Mouse (Mus musculus): ENCODE results near the gene Mgam.
"Not testable (repeated sequence)": the region's sequence is repeated elsewhere in the genome, so short reads cannot be mapped to it uniquely, and the experiment has no call there.

Gene Mgam

DNA sequence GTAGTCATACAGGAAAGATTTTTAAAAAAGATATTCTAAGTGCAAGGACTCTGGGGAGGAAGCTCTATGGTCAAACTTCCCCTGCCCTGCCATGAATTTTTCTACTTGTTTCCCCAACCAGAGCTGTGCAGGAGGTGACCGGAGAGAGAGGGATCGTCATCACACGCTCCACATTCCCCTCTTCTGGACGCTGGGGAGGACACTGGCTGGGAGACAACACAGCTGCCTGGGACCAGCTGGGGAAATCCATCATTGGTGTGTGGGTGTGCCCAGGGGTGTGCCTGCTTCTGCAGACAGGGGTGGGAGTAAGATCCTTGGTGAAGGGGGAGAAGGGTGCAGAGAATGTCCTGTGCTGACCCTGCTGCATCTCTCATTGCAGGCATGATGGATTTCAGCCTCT lies 99.9 kb downstream of the Mgam start:
- not testable (repeated sequence) for DNase-seq (ENCODE audit: low spot score in 2 of 2)

DNA sequence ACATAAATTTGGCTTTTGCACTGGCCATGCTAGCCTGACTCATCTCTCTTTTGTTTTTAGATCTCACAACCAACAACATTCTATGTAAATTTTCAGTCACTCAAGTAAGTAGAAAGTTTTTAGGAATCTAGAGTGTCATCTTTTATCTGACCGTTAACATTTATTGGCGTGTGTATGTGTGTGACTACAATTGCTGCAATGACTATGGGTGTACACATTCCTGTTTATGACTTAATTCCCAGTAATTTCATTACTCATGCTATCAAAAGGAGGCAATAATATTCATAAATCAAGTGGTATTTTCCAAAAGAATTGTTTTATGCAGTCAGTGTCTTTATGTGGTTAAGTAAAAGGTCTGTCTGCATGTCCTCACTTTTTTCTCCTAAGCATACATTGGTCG lies 110.9 kb downstream of the Mgam start:
- no peak for DNase-seq (ENCODE audit: low spot score in 2 of 2)

DNA sequence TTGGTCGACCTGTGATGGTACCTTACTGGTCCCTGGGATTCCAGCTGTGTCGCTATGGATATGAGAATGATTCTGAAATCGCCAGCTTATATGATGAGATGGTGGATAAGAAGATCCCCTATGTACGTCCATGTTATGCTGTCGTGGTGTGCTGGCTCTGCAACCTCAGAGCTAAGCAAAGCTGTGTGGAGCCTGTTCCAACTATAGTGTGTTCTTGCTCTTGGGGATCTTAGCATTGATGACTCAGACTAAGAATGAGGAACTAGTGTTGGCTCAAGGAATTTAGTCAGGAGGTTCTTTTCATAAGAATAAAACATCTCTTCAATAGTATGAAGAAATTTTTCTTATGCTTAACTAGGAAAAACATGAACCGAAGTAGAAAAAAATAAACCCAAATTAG lies 120.4 kb downstream of the Mgam start:
- DNase-seq (ENCODE audit: low spot score in 2 of 2), result not testable (repeated sequence)

DNA sequence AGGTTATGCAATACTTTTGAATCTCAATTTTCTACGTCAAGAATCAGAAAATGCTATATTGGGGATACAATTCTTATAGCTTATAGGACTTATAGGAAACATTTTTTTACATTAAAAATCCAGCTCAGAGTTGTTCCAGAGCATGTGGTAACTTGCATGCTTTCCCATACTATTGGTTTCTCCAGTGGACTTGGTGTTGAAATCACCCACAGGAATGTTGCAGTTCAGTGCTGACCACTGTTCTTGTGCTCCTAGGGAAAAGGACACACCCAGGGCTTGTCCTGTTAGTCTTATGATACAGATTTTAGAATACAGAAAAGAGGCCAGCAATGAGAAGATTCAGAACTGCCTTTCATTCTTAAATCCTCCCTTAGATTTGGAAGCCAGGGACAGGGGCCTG lies 127.3 kb downstream of the Mgam start:
- no peak for DNase-seq (ENCODE audit: low spot score in 2 of 2)

DNA sequence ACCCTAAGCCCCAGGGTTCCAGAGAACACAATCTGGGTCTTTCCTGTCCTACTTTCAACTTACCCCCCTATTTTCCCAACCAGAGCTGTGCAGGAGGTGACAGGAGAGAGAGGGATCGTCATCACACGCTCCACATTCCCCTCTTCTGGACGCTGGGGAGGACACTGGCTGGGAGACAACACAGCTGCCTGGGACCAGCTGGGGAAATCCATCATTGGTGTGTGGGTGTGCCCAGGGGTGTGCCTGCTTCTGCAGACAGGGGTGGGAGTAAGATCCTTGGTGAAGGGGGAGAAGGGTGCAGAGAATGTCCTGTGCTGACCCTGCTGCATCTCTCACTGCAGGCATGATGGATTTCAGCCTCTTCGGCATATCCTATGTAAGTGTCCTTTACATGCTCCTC lies 128.7 kb downstream of the Mgam start:
- DNase-seq (ENCODE audit: low spot score in 2 of 2), result not testable (repeated sequence)

DNA sequence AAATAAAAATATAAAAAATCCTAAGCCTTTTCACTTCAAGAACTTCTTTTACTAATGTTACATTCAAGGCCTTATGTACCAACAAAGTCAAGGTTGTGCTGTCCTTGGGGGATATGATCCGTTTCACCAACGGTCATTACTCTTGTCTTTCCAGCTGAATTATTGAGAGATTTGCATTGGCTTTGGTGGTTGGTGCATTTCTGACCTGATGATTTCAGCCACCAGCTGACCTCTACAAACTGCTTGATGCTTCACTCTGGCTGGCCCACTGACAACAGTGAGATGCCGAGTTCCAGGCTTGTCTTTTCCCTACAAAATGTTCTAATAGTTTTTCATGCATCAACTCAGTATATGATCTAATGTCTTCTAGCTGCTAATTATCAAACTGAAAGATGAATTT lies 146.0 kb downstream of the Mgam start:
- no peak for DNase-seq (ENCODE audit: low spot score in 2 of 2)

DNA sequence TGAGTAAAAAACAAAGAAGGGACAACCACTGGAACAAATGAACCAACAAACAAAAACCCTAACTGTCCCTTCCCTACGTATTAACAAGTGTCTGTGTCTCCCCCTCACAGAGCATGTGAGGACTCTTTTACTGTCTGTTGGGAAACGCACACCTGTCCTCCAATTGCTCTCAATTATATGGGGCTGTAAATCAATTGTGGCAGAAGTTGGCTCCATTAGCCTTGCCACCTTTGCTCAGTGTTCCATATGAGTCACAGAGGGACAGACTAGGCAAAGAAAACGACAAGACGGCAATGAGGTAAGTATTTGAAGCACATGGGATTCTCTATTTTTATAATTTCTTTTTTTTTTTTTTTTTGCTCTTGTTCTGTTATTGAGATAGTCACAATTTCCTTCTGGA lies 149.8 kb downstream of the Mgam start:
- no peak for DNase-seq (ENCODE audit: low spot score in 2 of 2)

DNA sequence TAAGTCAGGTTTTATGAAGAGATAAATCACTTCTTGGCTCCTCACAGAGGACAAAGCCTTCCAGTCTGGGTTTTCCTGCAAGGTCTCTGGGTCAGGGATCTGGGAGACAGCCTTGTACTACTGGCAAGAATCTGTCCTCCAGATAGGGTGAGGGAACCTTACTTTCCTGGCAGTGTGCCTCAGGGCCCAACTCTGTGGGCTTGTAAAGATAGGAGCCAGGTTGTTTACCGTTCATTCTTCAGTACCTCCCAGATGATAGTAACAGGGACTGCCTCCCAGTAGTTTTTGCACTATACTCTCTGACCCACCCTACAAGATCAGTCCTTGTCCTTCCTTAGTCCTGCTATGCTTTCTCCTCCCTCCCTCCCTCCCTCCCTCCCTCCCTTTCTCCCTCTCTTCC lies 155.0 kb downstream of the Mgam start:
- DNase-seq (ENCODE audit: low spot score in 2 of 2), result no peak

DNA sequence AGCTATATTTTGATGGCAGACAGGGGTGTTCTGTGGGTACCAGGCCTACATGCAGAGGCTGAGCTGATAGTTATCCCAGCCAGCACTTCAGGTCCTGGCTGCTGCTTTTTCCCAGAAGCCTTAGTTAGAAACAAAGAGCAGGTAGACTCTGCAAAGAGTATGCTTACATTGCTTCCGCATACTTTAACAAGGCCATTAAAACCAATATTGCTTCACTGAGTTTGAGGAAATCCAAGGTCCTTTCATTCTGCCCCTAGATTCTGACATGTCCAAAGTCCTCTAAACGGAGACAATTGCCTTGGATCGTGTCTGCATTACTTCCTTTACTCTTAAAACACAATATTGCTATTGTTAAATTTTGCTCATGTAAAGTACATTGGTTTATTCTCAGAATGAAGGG lies 155.7 kb downstream of the Mgam start:
- DNase-seq (ENCODE audit: low spot score in 2 of 2), result no peak

DNA sequence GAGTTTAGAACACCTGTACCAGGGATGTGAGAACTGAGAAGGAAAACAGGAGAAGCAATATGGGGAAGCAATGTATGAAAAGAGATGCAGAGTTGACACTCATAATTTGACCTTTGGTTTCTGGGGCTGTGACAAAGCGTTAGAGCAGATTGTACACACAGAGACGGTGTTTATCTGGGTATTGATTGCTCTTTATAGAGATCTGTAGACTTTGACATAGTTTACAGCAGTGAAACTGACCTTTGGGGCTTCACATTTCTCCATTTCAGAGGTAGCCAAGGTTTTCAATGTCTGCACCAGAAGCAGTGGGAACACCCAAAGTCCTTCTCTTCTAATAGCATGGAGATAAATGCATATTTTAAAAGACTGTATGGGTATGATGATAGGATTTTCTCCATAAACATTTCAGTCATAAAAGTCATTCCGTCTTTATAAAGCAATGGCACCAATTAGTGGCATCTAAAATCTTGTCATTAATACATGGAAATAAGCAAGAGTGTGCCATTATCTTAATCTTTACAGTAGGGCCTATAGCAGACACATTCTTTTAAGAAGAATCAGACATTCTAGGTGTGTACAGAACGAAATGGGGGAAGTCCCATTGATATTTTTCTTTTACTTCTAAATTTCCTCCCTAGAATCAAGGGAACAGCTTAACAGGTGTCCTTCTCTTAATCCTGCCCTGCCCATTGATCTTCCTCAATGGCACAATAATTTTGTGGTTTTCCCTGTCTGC lies 166.6 kb downstream of the Mgam start:
- DNase-seq (ENCODE audit: low spot score in 2 of 2), result no peak

DNA sequence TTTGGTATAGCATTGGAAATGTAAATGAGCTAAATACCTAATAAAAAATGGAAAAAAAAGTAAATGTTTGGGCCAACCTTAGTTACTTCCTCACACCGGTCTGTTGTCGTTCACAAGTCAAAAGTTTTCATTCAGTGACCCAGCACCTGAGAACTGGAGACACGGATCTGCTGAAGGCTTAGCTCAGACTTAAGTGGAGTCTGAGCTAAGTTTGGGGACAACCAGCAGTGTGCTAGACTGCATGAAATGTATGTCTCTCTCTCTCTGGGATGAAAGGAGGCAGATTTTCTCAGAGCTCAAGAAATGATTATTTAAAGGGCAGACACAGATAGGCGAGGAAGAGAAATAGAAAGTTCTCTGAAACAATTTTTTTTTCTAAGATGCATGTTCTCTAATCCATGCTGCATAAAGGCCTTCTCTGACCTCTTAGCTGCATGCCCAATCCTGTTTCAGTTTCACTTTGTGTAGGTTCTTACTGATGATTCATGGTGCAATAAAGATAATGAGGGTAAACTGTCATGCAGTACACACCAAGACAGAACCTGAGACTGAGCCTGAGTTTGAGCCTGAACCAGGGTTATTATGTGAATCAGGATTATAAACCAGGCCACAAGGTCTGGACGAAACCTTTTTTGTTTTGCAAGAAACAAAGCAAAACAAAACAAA lies 189.7 kb downstream of the Mgam start:
- DNase-seq (ENCODE audit: low spot score in 2 of 2), result no peak
